ENCODE assay signal across 22 mouse cellular contexts in the genomic region with DNA sequence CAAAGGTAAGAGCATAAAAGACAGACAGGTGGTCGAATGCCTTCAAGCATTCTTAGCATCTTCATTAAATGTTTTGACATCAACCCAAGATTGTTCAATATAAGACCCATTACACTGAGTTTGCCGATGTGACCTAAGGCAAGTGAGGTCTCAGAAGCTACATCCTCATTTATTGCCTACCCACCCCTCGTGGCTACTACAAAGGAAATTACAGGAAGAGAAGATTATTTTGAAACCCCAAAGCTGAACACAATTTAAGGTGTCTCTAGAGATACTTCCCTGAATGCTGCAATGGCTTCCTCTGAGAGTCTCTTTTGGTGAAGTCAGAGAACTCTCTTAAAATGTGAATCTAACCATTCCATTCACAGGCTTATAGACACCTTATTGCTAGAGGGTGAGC. TPM values are rescaled to one million over a fixed set of nuclear protein-coding genes. Genes with fewer than 3 reads are reported as not detected.
"Had no signal": no experiment of that assay in that cellular context is flagged by ENCODE, and none has a peak within 500 bp of the region (broad histone marks: within the 10 kb centered on the region; RNA-seq: fewer than 3 reads in every experiment).

No protein-coding gene starts in this region.

- H3K4me1 ChIP-seq: lung, embryonic 15.5 days; megakaryocyte, embryonic 14.5 days; midbrain, embryonic 13.5 days; midbrain, embryonic 15.5 days; neural tube, embryonic 13.5 days; stomach, embryonic 15.5 days had no signal

- H3K4me3 ChIP-seq: lung, embryonic 15.5 days; megakaryocyte, embryonic 14.5 days; midbrain, embryonic 13.5 days; midbrain, embryonic 15.5 days; myocyte; neural tube, embryonic 13.5 days; neural tube, embryonic 15.5 days; stomach, embryonic 15.5 days had no signal

- ATAC-seq: liver, postnatal 0 days; lung, postnatal 0 days; midbrain, embryonic 13.5 days; midbrain, embryonic 15.5 days had no signal

- H3K27me3 ChIP-seq: lung, embryonic 15.5 days; megakaryocyte, embryonic 14.5 days; midbrain, embryonic 13.5 days; midbrain, embryonic 15.5 days; neural tube, embryonic 13.5 days; neural tube, embryonic 15.5 days; stomach, embryonic 15.5 days had no signal

- H3K36me3 ChIP-seq: lung, embryonic 15.5 days; midbrain, embryonic 13.5 days; midbrain, embryonic 15.5 days; neural tube, embryonic 13.5 days; neural tube, embryonic 15.5 days; stomach, embryonic 15.5 days had no signal

- H3K4me2 ChIP-seq: lung, embryonic 15.5 days; midbrain, embryonic 11.5 days; midbrain, embryonic 13.5 days; midbrain, embryonic 15.5 days; neural tube, embryonic 13.5 days; neural tube, embryonic 15.5 days; stomach, embryonic 15.5 days had no signal

- H3K27ac ChIP-seq: lung, embryonic 15.5 days; macrophage; midbrain, embryonic 13.5 days; midbrain, embryonic 15.5 days; neural tube, embryonic 13.5 days; neural tube, embryonic 15.5 days; stomach, embryonic 15.5 days; stomach, postnatal 0 days had no signal

- DNase-seq: liver, postnatal 0 days; lung, adult 2 months; lung, postnatal 14 days; lung, postnatal 36 days; retina, postnatal 1 day; right cerebral cortex, adult 18-20 months; right cerebral cortex, postnatal 14 days; thymus, adult 2 months; thymus, postnatal 25 days; thymus, postnatal 4 days had no signal

- H3K9ac ChIP-seq: liver, postnatal 0 days; lung, embryonic 15.5 days; midbrain, embryonic 13.5 days; midbrain, embryonic 15.5 days; neural tube, embryonic 13.5 days; neural tube, embryonic 15.5 days; stomach, embryonic 15.5 days had no signal

- H3K9me3 ChIP-seq: lung, embryonic 15.5 days; midbrain, embryonic 15.5 days; neural tube, embryonic 13.5 days; neural tube, embryonic 15.5 days; stomach, embryonic 15.5 days had no signal

RNA-seq across cellular contexts. Expression of a gene that starts 16.5 kb away (rescaled TPM):
- polyA plus RNA-seq: myocyte had no signal
